Mouse (Mus musculus): ENCODE measurements around the gene Crip2.
A peak's percentile ranks its signal among the peaks of the same experiment; 100 is the strongest.

Crip2 gene

DNA sequence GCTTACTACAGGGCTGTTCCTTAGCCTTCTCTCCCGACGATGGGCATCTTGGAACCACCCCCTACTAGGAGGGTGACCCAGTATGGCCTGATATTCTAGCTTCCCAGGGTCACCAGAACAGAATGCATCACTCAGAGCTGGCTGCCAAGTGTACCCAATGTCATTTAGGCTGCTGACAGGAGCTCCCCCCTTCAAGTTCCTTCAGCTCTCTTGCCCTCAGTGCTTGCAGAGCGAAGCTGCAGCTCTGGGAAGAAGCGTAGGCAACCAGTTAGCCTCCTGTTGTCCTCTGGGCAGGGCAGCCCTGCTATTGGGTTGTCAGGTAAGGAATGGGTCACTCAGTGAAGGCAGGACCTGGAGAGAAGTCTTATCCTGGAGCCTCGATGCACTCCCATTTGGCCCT, 44.9 kb downstream of the Crip2 start:
- DNase-seq (ENCODE audit: low read depth, low spot score) = no peak

- no peak for DNase-seq (ENCODE audit: low read depth, low spot score)
Observed at GRCm38 (mm10) chr12:113185442-113186291, 45.6 kb downstream of the Crip2 start, which contains the start of gene Tmem121. Gene Tmem121 (plus strand): TSS chr12:113185930.

DNA sequence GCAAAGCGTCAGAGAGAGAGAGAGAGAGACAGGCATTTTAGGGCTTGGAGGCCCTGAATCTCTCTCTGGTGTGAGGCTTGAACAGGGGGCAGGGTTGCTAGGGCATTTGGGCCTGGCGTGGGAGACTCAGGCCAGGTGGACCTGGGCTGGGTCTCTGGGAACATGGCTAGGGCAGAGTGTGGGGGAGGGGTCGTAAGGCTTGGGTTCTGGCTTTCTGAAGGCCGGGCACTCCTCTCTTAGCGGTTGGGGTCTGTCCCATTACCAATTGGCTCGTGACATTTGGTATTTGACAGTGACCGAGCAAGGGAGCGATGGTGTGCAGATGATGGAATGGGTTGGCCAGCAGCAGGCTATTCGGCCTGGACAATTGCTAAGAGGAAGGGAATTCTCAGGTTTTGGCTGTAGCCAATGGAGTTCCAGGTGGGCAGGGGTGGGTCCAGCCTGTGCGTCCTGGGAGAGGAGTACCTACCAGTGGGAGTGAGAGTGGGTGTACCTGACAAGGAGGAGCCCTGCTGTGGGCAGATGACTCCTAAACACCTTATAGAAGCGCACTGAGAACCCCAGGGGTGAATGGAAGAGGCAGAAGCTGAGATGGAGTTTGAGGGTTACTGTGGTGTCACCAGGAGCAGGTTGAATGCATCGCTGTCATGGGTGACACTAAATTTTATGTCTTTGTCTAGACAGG, 46.4 kb downstream of the Crip2 start:
- no peak for DNase-seq (ENCODE audit: low read depth, low spot score)

DNA sequence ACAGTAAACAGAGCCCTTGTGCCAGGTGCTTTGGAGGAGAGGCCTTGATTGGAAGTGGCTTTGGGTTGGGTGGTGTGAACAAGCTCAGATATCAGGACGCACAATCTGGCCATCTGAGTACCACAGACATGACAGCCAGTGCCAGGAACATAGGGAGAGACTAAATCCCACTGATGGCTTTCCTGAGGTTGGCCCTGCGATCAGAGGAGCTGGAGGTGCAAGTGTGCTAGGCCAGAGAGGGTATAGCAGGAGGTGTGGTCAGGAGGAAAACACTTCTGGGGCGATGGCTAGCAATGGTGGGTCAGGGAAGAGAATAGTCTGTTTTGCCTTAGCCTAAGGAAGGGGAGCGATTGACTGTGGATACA, 47.0 kb downstream of the Crip2 start:
- no peak for DNase-seq (ENCODE audit: low read depth, low spot score)

DNA sequence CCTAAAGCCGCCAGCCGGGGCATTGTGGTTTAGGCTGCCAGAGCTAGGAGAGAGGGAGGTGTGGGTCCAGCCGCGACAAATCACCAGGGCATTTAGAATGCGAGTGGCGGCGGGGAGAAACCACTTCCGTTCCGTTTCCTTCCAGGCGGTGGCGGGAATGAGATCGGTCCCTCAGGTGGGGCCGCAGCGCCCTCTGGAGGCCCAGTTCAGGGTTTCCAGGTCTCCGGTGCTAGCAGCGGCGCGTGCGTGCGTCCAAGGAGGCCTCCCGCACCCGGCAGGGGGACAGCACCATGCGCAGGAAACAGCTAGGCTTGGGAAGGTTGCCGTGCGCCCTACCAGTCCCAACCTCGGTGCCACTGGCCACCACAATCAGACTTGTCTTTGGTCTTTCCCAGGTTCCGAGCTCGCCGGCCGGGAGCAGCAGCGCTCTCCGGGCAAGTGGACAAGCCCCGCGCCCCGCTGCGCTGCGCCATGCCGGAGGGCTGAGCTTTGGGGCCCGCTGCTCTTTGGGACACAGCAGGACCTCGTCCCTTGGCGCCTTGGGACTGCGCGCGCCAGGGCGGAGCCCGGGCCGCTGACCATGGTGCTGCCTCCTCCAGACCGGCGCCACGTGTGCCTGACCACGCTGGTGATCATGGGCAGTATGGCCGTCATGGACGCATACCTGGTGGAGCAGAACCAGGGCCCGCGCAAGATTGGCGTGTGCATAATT, 47.7 kb downstream of the Crip2 start:
- peak; percentile 6 for DNase-seq (ENCODE audit: low read depth, low spot score)

DNA sequence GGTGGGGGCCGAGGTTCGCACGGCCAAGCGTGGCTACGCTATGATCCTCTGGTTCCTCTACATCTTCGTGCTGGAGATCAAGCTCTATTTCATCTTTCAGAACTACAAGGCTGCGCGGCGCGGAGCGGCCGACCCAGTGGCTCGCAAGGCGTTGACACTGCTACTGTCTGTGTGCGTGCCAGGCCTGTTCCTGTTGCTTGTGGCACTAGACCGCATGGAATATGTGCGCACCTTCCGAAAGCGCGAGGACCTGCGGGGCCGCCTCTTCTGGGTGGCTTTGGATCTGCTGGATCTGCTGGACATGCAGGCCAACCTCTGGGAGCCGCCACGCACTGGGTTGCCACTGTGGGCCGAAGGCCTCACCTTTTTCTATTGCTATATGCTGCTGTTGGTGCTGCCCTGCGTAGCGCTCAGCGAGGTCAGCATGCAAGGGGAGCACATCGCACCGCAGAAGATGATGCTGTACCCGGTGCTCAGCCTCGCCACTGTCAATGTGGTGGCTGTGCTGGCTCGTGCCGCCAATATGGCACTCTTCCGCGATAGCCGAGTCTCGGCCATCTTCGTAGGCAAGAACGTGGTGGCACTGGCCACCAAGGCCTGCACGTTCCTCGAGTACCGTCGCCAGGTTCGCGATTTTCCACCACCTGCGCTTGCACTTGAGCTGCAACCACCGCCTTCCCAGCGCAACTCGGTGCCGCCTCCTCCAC, 48.5 kb downstream of the Crip2 start:
- DNase-seq (ENCODE audit: low read depth, low spot score) = no peak

- DNase-seq (ENCODE audit: low read depth, low spot score) = no peak
Observed at GRCm38 (mm10) chr12:113193423-113193822, 53.4 kb downstream of the Crip2 start.
